Mouse (Mus musculus) lung, embryonic 16.5 days (tissue): ENCODE results near the gene Ccdc163. TPM values are rescaled to one million over a fixed set of nuclear protein-coding genes. Genes with fewer than 3 reads are reported as not detected.

ENCODE experiments used
- ATAC-seq: fragments of 200-750 bp; cut with Nextera tagmentation; 2 replicates; pipeline ENCODE4 v1.8.0; 2017; ENCODE audit warnings: low read depth, mild to moderate bottlenecking, moderate library complexity
- H3K27ac ChIP-seq: fragments of 300-500 bp; sonication (generic); 2 replicates; pipeline ENCODE4 v1.5.1; 2014; ENCODE audit warnings: mild to moderate bottlenecking, control low read depth, low read length
- H3K27me3 ChIP-seq: fragments of 300-500 bp; sonication (generic); 2 replicates; pipeline ENCODE4 v1.6.1; 2014; ENCODE audit warnings: low read depth, low read length, mixed read lengths; ENCODE audit not compliant: control insufficient read depth, insufficient read depth
- H3K36me3 ChIP-seq: fragments of 300-500 bp; sonication (generic); 2 replicates; pipeline ENCODE4 v1.6.1; 2014; ENCODE audit warnings: low read length; ENCODE audit not compliant: control insufficient read depth, insufficient read depth
- H3K4me1 ChIP-seq: fragments of 300-500 bp; sonication (generic); replicated peaks from 2 replicates; pipeline ENCODE4 v1.6.1; 2014; ENCODE audit warnings: low read length, mixed read lengths; ENCODE audit not compliant: control insufficient read depth, insufficient read depth
- H3K4me2 ChIP-seq: fragments of 300-500 bp; sonication (generic); 2 replicates; pipeline ENCODE4 v1.6.1; 2014; ENCODE audit warnings: low read depth, low read length, control low read depth
- H3K4me3 ChIP-seq: fragments of 300-500 bp; sonication (generic); 2 replicates; pipeline ENCODE4 v1.5.1; 2014; ENCODE audit warnings: mild to moderate bottlenecking, low read length, control low read depth
- H3K9ac ChIP-seq: fragments of 300-500 bp; sonication (generic); 2 replicates; pipeline ENCODE4 v1.6.1; 2014; ENCODE audit warnings: low read length, control low read depth
- H3K9me3 ChIP-seq: fragments of 300-500 bp; sonication (generic); 2 replicates; pipeline ENCODE4 v1.6.1; 2016; ENCODE audit warnings: low read length; ENCODE audit not compliant: control insufficient read depth
- WGBS: fragments of 180-500 bp; shearing (Covaris S2); extraction: QIAGEN DNeasy Blood & Tissue Kit; methylation state at CpG from one replicate; pipeline ENCODE4 v1.1.7; 2014; 5-methylcytosine and 5-hydroxymethylcytosine counted together
- polyA plus RNA-seq: library from polyadenylated mRNA; unstranded; fragments of >200 nt; fragmentation: Nextera tagmentation; extraction: Ambion mirVana; gene quantifications from 2 replicates; pipeline ENCODE4 v1.2.1, GENCODE M21; 2015

Gene Ccdc163
- polyA plus RNA-seq, 1 experiment from 2014 or later = 35.2 TPM

GRCm38 (mm10) chr4:116712536-116712935 is 4.2 kb downstream of the Ccdc163 start:
- H3K9me3 ChIP-seq = no peaks in the 10 kb centered on the region
- H3K4me1 ChIP-seq = peaks cover 7% of the 10 kb centered on the region
- no peak overlapping the region for H3K4me2 ChIP-seq
- H3K27me3 ChIP-seq = no peaks in the 10 kb centered on the region
- H3K9ac ChIP-seq = no peak overlapping the region
- no peaks in the 10 kb centered on the region for H3K36me3 ChIP-seq
- no peak for ATAC-seq
- 81% methylated on average over 1 of the region's 1 CpGs for WGBS
- H3K4me3 ChIP-seq = no peak overlapping the region
- H3K27ac ChIP-seq = no peak overlapping the region

- no peaks in the 10 kb centered on the region for H3K27me3 ChIP-seq
- ATAC-seq = no peak
- H3K36me3 ChIP-seq = no peaks in the 10 kb centered on the region
Measured at GRCm38 (mm10) chr4:116719396-116719795, 11.1 kb downstream of the Ccdc163 start.

GRCm38 (mm10) chr4:116720343-116721097 is 12.2 kb downstream of the Ccdc163 start, which contains the start of gene Tesk2:
Gene Tesk2, plus strand, starts transcription at chr4:116720948.
- no peaks in the 10 kb centered on the region for H3K9me3 ChIP-seq
- peak within 1 kb of the TSS; percentile 86 for H3K27ac ChIP-seq
- ATAC-seq = peak; percentile 98
- H3K4me3 ChIP-seq = peak within 1 kb of the TSS; percentile 72
- peaks cover 7% of the 10 kb centered on the region for H3K4me1 ChIP-seq
- no peaks in the 10 kb centered on the region for H3K27me3 ChIP-seq
- under 1% methylated on average over 34 of the region's 34 CpGs for WGBS
- H3K36me3 ChIP-seq = no peaks in the 10 kb centered on the region
- H3K9ac ChIP-seq = peak within 1 kb of the TSS; percentile 86
- peak within 1 kb of the TSS; percentile 67 for H3K4me2 ChIP-seq

More at GRCm38 (mm10) chr4:116719396-116719795, 11.1 kb downstream of the Ccdc163 start:
- no peak overlapping the region for H3K4me3 ChIP-seq
- peaks cover 7% of the 10 kb centered on the region; the same call in 1 of the 2 replicates for H3K4me1 ChIP-seq
- no peak overlapping the region for H3K9ac ChIP-seq
- no peak overlapping the region for H3K27ac ChIP-seq
- H3K9me3 ChIP-seq = no peaks in the 10 kb centered on the region
- H3K4me2 ChIP-seq = no peak overlapping the region
- WGBS = 11% methylated on average over 3 of the region's 3 CpGs

- WGBS = under 1% methylated on average over 29 of the region's 29 CpGs
- Histone ChIP-seq H3K36me3 (no peaks in the 10 kb centered on the region), H3K4me2 (peak overlapping the region; percentile 67), H3K9ac (peak overlapping the region; percentile 86), H3K27me3 (no peaks in the 10 kb centered on the region), H3K4me3 (peak overlapping the region; percentile 72), H3K27ac (peak overlapping the region; percentile 86), H3K4me1 (peaks cover 7% of the 10 kb centered on the region), H3K9me3 (no peaks in the 10 kb centered on the region)
- no peak; the same call in 1 of the 2 replicates for ATAC-seq
Measured at GRCm38 (mm10) chr4:116721098-116721628, 12.9 kb downstream of the Ccdc163 start.

- Histone ChIP-seq H3K9me3 (no peaks in the 10 kb centered on the region), H3K4me2 (peak overlapping the region; percentile 67; the same call in 1 of the 2 replicates), H3K27me3 (no peaks in the 10 kb centered on the region), H3K9ac (no peak overlapping the region), H3K36me3 (no peaks in the 10 kb centered on the region), H3K4me1 (peaks cover 7% of the 10 kb centered on the region), H3K27ac (no peak overlapping the region), H3K4me3 (no peak overlapping the region)
- no peak for ATAC-seq
- 50% methylated on average over 7 of the region's 7 CpGs for WGBS
Measured at GRCm38 (mm10) chr4:116722230-116722629, 13.9 kb downstream of the Ccdc163 start.

GRCm38 (mm10) chr4:116725444-116725843 is 17.1 kb downstream of the Ccdc163 start:
- no peak for ATAC-seq
- Histone ChIP-seq H3K4me3 (no peak overlapping the region), H3K36me3 (no peaks in the 10 kb centered on the region), H3K4me1 (peaks cover 7% of the 10 kb centered on the region), H3K4me2 (no peak overlapping the region), H3K27me3 (no peaks in the 10 kb centered on the region), H3K9ac (no peak overlapping the region), H3K9me3 (no peaks in the 10 kb centered on the region), H3K27ac (no peak overlapping the region)
- WGBS = 73% methylated on average over 5 of the region's 5 CpGs

- WGBS = 61% methylated on average over 3 of the region's 3 CpGs
- H3K27ac ChIP-seq = no peak overlapping the region
- H3K9me3 ChIP-seq = no peaks in the 10 kb centered on the region
- peaks cover under 1% of the 10 kb centered on the region; the same call in 1 of the 2 replicates for H3K4me1 ChIP-seq
- no peak overlapping the region for H3K4me2 ChIP-seq
- no peak for ATAC-seq
- no peak overlapping the region for H3K9ac ChIP-seq
- no peaks in the 10 kb centered on the region for H3K27me3 ChIP-seq
- no peak overlapping the region for H3K4me3 ChIP-seq
- H3K36me3 ChIP-seq = no peaks in the 10 kb centered on the region
Measured at GRCm38 (mm10) chr4:116727401-116727800, 19.1 kb downstream of the Ccdc163 start.

GRCm38 (mm10) chr4:116729532-116729931 is 21.2 kb downstream of the Ccdc163 start:
- no peak overlapping the region for H3K4me2 ChIP-seq
- 87% methylated on average over 3 of the region's 3 CpGs for WGBS
- no peak overlapping the region for H3K4me3 ChIP-seq
- H3K9ac ChIP-seq = no peak overlapping the region
- no peaks in the 10 kb centered on the region for H3K9me3 ChIP-seq
- no peaks in the 10 kb centered on the region for H3K27me3 ChIP-seq
- ATAC-seq = no peak
- no peaks in the 10 kb centered on the region for H3K36me3 ChIP-seq
- no peak overlapping the region for H3K27ac ChIP-seq
- no peaks in the 10 kb centered on the region; the same call in 1 of the 2 replicates for H3K4me1 ChIP-seq

- Histone ChIP-seq H3K36me3 (no peaks in the 10 kb centered on the region), H3K9ac (no peak overlapping the region), H3K4me2 (no peak overlapping the region), H3K9me3 (no peaks in the 10 kb centered on the region), H3K27me3 (no peaks in the 10 kb centered on the region), H3K4me1 (no peaks in the 10 kb centered on the region), H3K4me3 (no peak overlapping the region), H3K27ac (no peak overlapping the region)
- no peak for ATAC-seq
- 71% methylated on average over 9 of the region's 9 CpGs for WGBS
Measured at GRCm38 (mm10) chr4:116731077-116731476, 22.8 kb downstream of the Ccdc163 start.
